Mouse (Mus musculus) heart, postnatal 25 days (tissue): Measurements from ENCODE around the gene Ankdd1a. TPM values are rescaled to one million over a fixed set of nuclear protein-coding genes. Genes with fewer than 3 reads are reported as not detected.

ENCODE experiments used
- DNase-seq: peaks from one replicate; pipeline ENCODE4 v3.0.0; 2022; ENCODE audit warnings: low spot score
- intact Hi-C: fragments of 180-260 bp; cut with DNase I; formaldehyde crosslinking; loops from one replicate; pipeline ENCODE4 v1.15.1; 2025
- total RNA-seq, 2 experiments: library from RNA; stranded (reverse); gene quantifications; 2 replicates each; pipeline ENCODE4 v1.2.3; 2021

Ankdd1a gene
- total RNA-seq, 2 experiments from 2014 or later, result not detected

DNA sequence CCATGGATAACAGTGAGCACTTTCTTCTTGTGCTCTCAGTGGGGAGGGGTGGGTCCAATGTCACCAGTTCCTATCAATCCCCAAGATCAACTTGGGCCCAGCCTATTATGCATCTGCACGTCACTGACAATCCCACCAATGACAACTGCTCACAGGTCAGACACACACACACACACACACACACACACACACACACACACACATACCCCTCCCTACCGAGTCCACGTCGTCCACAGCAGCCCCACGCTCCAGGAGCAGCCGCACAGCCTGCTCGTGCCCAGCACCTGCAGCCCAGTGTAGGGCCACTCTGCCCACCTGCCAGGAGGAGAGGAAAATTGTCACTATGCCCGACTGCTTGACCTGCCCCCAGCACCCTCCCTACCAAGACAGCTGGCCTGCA, 5.6 kb downstream of the Ankdd1a start:
- DNase-seq, result no peak
- intact Hi-C loops, result no loop called here

- intact Hi-C loops, result no loop called here
Measured at GRCm38 (mm10) chr9:65512520-65512919, 7.5 kb downstream of the Ankdd1a start.

GRCm38 (mm10) chr9:65508449-65508848, 11.5 kb downstream of the Ankdd1a start:
- intact Hi-C loops, result no loop called here
- DNase-seq, result no peak

More at GRCm38 (mm10) chr9:65512520-65512919, 7.5 kb downstream of the Ankdd1a start:
- no peak for DNase-seq

GRCm38 (mm10) chr9:65502721-65503505, 17.1 kb downstream of the Ankdd1a start:
- no peak for DNase-seq
- intact Hi-C loops, result no loop called here

GRCm38 (mm10) chr9:65502146-65502545, 17.8 kb downstream of the Ankdd1a start:
- no peak for DNase-seq
- intact Hi-C loops, result no loop called here

DNA sequence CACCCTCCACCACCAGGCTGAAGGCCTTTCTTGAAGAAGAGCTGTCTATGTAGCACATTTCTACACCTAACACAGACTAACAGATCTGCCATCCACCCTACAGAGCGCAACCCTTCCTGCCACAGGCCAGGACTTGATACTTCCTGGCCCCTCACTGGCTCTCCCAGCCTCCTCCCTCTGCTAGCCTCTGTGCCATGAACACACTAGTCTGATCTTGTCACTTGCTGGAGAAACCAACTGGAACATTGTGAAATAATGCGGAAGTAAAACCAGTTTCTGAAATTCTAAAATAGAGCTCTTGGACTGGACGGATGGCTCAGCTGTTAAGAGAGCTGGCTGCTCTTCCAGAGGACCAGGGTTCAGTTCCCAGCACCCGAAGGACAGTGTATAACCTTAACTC, 27.1 kb downstream of the Ankdd1a start:
- intact Hi-C loops, result no loop called here
- no peak for DNase-seq

DNA sequence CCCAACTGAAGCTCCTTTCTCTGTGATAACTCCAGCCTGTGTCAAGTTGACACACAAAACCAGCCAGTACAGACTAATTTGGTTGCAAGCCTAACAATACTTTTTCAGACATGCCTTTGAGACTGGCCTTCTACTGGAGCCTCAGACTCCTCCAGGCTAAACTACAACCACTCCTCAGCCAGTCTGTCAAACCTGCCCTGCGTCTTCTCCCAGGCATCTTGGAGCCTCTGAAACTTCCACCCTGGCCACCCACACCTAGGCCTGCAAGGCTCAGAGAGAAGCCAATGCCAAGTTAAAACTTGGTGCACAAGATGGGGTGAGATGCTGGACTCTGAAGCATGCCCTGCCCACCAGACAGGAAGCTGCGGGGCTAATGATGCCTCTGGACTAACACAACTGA, 27.6 kb downstream of the Ankdd1a start:
- no peak for DNase-seq
- intact Hi-C loops, result no loop called here

DNA sequence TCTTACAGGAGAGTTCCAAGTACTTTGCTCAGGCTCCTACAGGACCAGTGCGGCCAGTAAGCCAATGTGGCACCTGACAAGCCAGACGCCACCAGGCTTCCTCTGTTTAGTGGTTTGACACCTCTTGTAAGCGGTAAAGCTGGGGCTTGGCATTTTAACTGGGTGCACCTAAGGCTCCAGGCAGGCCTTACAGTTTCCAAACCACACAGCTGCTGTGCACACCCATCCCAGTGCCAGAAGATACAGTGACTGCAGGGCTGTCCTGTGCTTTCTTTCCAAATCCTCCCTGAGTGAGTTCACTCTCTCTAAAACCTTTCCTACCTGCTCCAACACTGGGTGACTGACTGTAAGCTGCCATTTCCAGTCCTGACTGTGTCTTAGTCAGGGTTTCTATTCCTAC, 28.5 kb downstream of the Ankdd1a start:
- intact Hi-C loops, result no loop called here
- no peak for DNase-seq

- intact Hi-C loops, result no loop called here
- DNase-seq, result no peak
Measured at GRCm38 (mm10) chr9:65480071-65480470, 39.9 kb downstream of the Ankdd1a start.

DNA sequence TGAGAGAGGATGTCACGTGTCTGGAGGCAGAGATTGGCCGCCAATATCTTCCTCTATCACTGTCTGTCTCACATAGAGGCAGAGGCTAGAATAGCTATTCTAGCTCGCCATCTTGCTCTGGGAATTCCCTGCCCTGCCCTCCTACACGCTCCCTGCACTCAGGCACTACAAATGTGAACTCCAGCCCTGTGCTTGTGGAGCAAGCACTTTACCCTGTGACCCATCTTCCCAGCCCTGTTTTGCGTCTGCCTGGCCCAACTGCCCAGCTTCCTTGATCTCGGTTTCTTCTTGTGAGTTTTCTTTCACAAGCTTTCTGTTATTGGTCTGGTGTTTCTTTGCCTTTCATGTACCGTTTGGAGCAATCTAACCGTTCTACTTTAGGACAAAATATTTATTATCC, 40.8 kb downstream of the Ankdd1a start:
- no peak for DNase-seq
- intact Hi-C loops, result no loop called here

- intact Hi-C loops, result no loop called here
Measured at GRCm38 (mm10) chr9:65472769-65473168, 47.2 kb downstream of the Ankdd1a start.

DNA sequence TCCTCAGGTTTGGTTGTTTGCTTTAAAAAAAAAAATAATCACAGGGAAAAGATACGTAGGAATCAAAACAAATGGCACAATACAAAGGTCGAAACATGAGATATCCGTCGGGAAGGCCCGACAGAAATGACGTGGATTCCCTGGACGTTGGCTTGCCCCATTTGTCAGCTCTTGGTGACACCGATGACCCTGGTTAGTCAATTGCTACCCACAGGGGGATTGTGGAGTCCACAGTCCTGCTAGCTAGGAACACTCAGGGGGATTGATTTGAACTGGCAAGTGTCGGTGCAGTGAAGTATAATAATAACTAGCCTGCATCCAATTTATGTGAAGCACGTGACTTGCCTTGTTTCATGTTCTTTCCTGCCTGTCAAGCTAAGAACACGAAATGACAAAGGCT, 52.3 kb downstream of the Ankdd1a start:
- intact Hi-C loops, result no loop called here
- no peak for DNase-seq

More at GRCm38 (mm10) chr9:65472769-65473168, 47.2 kb downstream of the Ankdd1a start:
- DNase-seq, result no peak

GRCm38 (mm10) chr9:65465241-65465640, 54.8 kb downstream of the Ankdd1a start:
- intact Hi-C loops, result no loop called here
- DNase-seq, result no peak

- intact Hi-C loops, result loop anchor here (5.0 kb wide), 1 partner anchor 113 kb away; no protein-coding TSS in a partner anchor
- DNase-seq, result no peak
Measured at GRCm38 (mm10) chr9:65464161-65464560, 55.8 kb downstream of the Ankdd1a start.

- no peak for DNase-seq
- intact Hi-C loops, result loop anchor here (5.0 kb wide), 1 partner anchor 115 kb away; no protein-coding TSS in a partner anchor
Measured at GRCm38 (mm10) chr9:65462544-65462943, 57.4 kb downstream of the Ankdd1a start.

DNA sequence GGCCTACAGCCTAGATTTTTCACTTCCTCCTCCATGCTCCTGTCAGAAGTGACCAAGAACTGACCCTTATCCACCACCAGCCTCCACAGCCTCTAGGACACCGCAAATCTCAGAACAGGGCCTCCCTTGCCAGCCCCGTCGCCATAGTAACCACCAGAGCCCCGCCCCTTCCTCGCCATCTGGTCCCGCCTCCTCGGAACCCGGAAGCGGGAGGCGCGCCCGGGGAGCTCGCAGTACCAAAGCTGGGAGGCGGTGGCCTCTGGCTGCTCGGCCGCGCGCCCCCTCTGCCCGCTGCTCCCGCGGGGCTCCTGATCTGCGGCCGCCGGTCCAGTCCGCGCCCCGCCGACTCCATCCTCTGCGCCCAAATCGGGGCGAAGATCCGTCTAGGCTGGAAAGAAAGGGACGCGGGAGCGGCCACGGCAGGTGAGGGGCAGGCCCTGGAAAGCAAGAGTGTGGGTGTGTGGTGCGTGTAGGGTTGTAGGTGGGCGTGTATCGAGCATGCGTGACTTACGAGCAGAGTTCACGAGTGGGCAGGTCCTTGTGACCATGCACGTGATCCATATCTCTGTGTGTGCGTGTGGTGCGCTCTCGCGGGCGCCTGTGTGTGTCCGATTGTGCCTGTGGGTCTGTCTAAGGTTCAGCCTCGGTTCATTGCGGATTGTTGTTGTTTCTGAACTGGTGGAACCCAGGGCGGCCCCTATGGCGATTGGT, 59.1 kb downstream of the Ankdd1a start, which contains the start of gene Spg21:
TSS of gene Spg21 (plus strand) at position 216 of the 711 bp plus-strand sequence.
- DNase-seq, result peak; percentile 92
- intact Hi-C loops, result loop anchor here (5.0 kb wide), 1 partner anchor 116 kb away; no protein-coding TSS in a partner anchor

DNA sequence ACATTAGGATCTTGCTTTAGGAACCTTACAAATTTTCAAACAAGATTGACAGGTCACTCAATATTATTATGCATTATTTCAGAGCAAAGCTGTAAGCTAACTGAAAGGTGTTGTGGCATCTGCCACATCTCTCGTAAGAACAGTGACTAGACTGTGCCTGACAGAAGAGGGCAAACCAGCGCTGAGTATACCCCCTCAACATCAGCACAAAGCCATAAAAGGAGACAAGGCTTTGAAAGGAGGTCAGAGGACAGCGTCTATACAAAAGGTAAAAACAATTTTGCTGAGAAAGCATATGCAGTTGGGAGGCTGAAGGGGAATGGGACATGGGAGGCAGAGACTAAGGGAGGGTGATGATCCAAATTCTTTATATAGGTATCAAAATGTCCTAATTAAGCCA, 59.8 kb downstream of the Ankdd1a start:
- no peak for DNase-seq
- intact Hi-C loops, result loop anchor here (5.0 kb wide), 1 partner anchor 117 kb away; no protein-coding TSS in a partner anchor

GRCm38 (mm10) chr9:65458975-65459374, 61.0 kb downstream of the Ankdd1a start:
- DNase-seq, result no peak

GRCm38 (mm10) chr9:65447951-65448350, 72.0 kb downstream of the Ankdd1a start:
- intact Hi-C loops, result no loop called here
- no peak for DNase-seq

More at GRCm38 (mm10) chr9:65458975-65459374, 61.0 kb downstream of the Ankdd1a start:
- intact Hi-C loops, result no loop called here

DNA sequence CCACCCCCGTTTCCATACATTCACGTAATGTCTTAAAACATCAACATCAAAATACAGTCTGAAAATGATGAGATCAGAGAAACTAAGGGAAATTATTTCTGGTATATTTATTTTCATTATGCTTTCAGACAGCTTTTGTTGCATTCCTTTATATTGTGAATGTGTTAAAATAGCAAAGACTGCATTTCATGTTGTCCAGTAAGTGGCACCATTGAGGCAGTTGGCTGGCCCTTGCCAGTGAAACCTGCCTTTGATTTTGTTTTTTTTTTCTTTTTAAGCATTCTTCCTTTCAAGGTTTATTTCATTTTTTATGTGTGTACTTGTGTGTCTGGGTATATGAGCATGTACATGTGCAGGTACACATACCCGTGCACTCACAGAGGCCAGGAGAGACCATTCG, 75.3 kb downstream of the Ankdd1a start:
- intact Hi-C loops, result no loop called here
- DNase-seq, result no peak
